Mouse (Mus musculus) kidney, postnatal 25 days (tissue): ENCODE data around the gene Zmiz1.

Experiments
- DNase-seq, 2 experiments: peaks; one replicate each; pipeline ENCODE4 v3.0.0; 2021; ENCODE audit warnings: mixed read lengths in 2 of 2

The Zmiz1 gene

DNA sequence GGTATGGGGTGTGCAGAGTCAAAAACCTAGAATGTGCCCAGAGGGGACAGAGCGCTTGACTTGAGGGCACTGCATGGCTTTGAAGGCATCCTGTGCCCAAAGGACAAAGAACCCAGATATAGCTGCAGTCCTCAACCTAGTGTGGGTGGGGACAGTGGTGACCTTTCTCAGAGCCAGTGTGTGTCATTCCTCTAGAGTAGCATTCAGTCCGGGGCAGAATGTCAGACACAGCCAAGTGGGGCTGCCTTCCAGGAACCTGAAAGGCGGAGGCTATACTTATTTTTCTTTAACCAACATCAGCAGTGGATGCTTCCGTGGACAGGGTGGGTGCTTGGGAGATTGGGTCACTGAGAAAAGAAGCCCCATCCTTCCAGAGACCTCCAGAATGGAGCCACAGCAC lies 103.5 kb downstream of the Zmiz1 start:
- no peak for DNase-seq

DNA sequence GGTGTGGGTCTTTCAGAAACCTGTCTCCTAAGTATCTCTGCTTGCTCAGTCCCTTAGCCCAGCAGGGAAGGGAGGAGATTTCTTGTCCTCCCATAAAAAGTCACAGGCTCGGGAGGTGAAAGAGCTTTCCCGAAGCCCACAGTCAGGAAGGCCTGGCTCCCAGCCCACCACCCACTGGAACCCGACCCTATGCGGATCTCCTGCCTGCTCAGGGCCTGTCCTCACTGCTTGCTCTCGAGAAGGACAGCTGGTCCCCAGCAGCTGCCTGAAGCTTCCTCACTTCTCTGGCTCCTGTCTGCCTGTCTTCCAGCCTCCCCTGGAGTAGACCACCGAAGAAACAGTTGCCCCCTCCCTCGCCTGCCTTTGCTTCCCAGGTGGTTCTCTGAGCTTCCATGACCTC lies 103.9 kb downstream of the Zmiz1 start:
- DNase-seq = no peak

DNA sequence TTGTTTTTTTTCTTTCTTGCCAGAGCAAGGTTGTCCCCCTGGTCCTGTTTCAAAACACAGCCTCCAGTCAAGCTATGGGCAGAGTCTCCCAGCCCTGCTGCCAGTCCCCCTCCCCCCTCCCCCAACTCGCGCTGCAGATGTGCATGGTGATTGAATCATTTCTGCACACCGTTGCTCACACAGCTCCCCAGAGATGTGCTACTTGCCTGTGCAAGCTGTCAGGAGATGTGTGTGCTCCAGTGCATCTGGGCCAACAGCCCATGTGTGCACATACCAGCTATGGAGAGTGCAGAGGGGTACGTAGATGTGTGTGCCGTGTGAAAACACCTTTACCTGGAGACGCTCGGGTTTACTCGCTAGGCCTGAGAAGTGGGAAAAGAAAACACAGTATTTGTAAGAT lies 105.6 kb downstream of the Zmiz1 start:
- DNase-seq = no peak

DNA sequence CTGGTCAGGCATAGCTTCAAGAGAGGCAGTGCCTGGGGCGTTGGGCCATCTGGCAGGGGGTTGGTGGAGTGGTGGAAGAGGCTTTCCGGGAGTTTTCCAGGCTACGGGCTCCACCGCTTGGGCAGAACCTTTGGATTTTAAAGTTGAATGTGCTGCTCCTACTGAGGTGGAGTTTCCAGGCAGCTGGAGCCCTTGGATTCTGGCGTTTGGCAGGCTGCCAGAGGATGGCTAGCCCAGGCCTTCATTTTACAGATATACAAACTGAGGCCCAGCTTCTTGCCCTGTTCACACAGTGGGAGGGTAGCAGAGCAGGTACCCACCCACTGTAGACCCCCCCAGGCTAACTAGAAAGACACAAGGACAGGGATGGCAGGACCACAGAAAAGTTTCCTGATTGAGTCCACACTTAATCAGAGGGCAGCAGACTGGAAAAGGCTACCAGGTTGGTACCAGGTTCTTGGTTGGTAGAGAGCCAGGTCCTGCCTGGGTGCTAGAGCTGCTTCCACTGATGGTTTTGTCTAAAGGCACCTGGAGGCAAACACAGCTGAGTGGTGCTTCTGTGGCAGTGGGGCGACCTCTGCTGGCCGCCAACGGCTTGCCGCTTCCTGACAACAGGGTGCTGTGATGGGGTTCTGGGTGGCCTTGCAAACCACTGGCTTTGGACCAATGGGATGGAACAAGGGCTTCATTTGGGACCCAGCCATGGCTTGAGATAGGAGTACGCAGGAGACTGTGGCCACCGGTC lies 106.5 kb downstream of the Zmiz1 start:
- peak; percentile 90 to 92 for DNase-seq

DNA sequence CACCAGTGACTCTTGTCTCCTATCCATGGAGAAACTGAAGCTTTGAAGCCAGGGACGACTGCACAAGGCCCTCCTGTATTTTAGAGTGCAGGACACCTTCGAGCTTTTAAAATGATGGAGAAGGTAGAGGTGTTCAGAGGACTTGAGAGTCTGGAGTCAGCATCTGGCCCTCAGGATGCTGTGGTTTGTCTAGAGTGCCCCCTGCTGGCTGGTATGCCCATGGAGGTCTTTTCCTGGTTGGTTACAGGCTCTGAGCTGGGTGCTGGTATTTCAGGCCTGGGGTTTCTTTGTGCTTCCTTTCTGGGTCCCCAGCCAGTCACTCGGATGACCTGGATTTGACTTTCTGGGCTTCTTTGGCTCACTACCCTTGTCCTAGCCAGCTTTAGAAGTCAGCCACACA lies 108.3 kb downstream of the Zmiz1 start:
- peak; percentile 82 to 88 for DNase-seq

DNA sequence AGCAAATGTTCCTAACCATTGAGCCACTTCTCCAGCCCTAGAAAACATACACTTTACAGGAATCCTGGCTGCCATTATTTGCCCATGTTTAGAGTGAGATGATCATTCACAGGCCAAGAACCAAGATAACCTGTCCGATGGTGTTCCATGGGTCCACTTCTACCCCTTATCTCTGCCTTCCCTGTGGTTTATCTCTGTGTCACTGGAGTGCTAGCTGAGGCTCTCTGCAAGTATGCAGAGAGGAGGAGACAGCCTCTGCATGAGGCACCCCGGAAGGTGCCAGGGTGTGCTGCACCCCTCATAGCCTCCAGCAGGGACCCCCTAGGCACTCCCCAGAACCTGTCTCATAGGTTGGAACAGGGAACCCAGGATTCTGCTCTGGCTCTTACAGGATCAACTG lies 108.9 kb downstream of the Zmiz1 start:
- DNase-seq = no peak

DNA sequence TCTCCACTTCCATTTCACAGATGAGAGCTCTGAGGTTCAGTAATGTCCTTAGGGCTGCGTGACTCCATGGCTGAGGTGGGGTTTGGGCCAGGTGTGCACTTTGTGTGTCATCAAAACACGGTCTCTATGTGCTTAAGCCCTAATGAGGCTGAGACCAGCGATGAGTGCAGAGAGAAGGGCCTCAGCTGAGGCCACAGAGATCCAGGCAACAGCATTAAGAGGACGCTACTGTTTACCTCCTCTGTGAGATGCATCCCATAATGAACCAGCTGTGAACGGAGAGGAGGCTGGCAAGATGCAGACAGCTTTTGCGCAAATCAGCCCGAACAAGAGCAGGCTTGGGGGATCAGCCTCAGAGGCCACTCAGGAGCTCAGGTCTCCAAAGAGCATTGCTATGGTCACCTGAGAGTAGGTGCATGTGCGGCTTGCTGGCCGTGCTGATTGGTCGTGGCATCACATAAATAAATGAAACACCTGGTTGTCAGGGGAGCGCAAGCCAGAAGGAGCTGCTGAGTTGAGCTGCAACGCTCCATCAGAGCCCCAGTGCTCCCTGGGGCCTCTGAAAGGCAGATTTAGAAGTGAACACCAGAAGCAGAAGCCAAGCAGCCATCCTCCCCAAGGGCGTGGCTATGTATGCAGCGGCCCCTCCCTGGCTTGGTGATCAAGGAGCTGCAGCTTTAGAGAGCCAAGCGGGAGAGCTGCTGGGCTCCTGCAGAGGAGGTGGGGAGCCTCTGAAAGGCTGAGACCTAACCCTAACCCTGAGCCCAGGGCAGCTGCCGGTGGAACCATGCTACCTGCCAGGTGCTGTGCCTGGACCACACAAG lies 115.3 kb downstream of the Zmiz1 start:
- no peak for DNase-seq

DNA sequence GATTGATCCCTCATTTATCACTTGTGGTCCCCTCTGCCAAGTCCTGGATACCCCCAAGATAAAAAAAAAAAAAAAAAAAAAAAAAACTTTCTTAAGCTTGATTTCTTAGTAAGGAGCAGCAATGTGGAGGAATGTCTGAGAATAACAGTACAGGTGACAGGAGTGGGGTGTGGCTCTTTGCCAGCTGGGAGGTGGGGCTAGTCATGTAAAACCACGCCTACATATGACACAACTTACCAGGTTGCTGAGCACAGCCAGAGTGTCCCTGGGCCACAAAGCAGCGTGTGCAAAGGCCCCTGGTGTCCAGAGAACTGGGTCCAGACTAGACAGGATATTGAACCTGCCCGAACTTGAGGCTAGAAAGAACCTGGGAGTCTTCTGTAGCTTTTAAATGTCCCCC lies 117.7 kb downstream of the Zmiz1 start:
- DNase-seq = no peak

DNA sequence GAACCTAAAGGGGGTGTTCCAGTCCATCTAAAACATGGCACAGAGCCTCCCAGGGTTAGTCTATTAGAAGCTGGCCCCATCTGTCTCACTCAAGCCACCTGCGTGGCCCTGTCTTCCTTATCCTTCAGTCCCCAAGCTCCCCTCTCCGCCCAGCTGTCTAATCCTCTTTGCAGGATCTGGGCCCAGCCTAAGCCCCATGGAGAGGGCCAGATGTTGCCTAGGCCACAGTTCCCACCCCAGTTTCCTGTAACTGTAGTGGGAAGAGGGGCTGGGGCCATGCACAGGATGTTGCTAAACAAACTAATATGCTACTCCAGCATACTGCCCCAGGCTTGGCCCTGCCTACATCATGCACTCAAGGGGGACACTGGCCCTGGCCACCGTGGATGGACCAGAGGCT lies 118.4 kb downstream of the Zmiz1 start:
- DNase-seq = no peak

DNA sequence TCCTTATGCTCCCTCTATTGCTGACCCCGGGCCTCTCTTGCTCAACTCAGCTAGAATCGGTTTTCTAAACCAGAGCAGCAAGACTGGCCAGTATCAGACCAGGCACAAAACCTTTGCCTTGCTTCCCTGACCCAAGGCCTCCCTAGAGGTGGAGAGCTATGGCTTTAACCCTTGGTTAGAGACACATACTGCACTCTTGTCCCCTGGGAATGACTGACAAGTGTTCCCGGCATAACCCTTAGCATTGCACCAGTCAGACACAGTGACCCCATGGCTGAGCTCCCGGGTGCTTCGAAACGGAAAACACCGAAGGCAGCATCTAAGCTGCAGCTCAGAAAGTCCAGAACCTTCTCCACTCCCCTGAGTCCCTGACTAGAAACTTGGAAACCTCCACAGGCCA lies 120.6 kb downstream of the Zmiz1 start:
- no peak for DNase-seq

DNA sequence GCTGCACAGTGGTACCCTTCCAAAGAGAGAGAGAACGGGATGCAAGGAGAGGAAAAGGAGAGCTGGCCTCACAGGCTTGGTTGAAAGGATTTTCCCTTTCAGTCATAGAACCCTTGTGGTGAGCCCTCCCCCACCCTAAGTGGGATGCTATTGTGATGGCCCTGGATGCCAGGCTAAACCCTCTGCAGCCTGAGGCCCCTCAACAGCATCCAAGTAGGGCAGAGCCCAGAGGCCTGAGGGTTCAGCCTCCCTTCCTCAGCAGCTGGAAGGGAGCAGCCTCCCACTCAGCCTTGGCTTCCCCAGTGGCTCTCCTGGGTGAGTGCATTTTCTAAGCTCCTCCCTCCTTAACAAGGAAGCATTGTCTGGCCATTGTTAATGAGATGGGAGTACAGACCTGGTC lies 121.4 kb downstream of the Zmiz1 start:
- no peak for DNase-seq

DNA sequence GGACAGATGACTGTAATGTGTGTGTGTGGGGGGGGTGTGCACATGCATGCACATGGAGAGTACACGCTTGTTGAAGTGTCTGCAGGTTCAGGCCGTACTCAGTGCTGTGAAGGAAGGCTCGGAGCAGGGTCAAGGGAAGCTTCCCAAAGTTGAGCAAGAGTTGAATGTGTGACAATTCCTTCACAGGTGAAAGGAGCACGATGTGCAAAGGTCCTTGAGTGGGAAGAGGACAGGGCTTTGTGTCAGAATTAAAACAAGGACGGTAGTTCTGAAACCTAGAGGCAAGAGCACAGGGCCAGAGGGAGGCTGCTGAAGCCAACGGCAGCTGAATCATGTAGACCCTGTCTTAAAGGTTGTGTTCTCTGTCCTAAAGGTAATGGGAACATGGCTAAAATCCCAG lies 123.6 kb downstream of the Zmiz1 start:
- DNase-seq = no peak

DNA sequence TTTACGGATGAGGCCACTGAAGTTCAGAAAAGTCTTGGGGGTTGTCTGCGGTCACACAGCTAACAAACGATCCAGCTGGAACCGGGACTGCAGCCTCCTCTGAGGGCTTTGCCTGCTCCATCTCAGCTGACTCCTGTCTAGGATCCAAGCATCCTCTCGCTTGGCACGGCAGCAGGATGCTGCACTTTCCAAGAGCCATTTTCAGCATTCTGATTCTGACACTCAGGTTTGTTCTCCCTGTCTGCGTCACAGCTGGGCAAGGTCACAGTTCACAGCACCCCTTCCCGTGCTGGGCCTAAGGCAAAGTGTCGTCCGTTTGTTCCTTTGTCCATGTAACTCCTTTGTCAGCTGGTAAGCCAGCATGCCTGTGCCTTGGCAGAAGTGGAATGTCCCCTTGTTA lies 124.9 kb downstream of the Zmiz1 start:
- no peak for DNase-seq

DNA sequence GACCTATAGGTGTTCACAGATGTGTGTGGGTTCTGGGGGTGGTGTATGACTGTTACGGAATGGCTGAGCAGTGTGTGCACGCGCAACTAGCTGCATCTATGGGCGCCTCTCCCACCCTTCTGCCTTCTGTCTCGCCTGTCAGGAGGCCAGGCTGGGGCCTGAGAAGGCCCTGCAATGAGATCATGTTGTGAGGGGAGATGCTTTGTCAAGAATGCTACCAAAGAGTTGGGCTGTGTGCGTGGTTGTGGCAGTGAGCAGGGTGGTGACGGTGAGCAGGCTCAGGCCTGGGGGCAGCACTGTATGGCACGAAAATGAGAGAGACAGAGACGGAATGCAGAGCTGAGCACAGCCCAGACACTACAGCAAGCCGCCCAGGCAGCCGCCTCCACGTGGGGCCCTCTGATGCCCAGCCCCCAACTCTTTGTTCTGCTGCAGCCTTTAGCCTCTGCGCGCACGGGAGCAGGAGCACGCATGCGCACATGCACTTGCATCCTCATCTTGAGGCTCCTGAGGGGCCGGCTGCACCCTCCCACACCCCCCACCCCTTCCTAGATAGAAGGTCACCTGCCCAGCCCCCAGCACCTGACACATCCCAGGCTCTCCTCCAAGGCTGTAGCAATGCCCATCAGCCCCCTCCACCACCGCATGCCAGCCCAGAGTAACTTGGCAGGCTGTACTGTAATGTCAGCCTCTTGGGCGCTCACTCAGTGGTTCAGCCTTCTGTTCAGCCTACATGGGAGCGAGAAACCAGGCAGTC lies 126.7 kb downstream of the Zmiz1 start:
- no peak for DNase-seq

DNA sequence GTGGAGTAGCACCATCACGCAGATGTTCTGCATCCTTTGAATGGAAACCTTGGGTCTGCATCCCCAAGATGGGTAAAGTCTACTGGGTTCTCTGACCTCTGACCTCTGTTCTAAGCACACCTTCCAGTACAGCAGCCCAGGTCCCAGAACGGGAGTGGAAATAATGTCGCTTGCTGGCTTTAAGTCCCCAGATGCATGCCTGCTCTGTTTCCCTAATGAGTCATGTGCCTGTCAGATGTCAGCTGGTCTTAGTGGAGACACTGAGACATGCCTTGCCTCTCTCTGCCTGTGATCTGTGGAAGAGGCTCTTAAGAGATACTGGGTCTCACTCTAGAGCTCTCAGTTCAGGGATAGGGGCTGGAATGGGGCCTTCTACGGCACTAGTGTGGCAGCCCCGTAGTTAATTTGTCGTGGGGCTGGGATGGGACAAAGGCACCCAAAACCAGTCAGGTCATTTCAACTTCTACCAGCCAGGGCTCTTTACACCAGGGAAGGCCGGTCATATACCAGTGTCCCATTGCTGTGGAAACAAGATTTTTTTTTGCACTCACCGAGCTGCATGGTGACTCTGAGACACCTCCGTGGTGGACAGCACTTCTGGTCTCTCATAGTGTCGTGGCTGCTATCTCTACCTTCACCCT lies 128.0 kb downstream of the Zmiz1 start:
- no peak for DNase-seq

DNA sequence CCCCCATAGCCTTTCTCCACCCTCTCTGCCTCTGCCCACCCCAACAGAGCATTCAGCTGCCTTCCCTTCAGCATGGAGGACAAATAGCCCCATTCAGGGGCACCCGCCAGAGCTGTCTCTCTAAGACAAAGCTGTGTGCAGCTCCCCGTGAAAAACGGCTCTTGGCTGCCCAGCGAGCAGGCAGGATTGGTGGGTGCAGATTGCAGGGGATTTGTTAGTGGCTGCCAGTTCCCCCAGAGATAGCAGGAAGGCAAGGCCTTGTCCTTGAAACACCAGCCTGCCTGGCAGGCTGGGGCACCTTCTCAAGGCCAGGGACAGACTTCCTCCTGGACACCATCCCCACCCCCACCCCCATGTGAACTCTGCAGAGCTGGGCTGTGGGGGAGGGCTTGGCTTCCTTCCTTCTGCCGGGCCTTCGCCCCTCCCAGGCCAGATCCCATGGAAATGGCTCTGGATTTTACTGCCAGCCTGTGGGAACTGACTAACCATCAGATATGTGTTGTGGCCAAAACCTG lies 128.6 kb downstream of the Zmiz1 start:
- peak; percentile 67 to 85 for DNase-seq

DNA sequence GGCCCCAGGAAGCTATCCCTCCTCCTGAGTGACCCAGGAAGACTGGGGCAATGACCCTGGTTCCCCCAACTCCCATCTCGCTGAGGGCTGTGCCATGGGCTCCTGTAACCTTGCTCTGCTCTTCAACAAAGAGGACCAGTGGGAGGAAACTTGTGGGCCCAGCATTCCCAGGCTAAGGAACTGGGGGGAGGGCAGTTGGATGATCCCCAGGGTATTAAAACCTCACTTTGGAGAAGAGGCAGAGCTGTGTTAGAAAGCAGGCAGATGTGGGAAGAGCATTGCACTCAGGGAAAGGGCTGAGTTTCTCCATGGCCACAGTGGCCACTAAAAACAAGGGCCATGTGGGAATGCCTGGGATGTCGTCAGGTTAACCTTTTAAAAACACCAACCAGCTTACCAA lies 129.2 kb downstream of the Zmiz1 start:
- no peak for DNase-seq

DNA sequence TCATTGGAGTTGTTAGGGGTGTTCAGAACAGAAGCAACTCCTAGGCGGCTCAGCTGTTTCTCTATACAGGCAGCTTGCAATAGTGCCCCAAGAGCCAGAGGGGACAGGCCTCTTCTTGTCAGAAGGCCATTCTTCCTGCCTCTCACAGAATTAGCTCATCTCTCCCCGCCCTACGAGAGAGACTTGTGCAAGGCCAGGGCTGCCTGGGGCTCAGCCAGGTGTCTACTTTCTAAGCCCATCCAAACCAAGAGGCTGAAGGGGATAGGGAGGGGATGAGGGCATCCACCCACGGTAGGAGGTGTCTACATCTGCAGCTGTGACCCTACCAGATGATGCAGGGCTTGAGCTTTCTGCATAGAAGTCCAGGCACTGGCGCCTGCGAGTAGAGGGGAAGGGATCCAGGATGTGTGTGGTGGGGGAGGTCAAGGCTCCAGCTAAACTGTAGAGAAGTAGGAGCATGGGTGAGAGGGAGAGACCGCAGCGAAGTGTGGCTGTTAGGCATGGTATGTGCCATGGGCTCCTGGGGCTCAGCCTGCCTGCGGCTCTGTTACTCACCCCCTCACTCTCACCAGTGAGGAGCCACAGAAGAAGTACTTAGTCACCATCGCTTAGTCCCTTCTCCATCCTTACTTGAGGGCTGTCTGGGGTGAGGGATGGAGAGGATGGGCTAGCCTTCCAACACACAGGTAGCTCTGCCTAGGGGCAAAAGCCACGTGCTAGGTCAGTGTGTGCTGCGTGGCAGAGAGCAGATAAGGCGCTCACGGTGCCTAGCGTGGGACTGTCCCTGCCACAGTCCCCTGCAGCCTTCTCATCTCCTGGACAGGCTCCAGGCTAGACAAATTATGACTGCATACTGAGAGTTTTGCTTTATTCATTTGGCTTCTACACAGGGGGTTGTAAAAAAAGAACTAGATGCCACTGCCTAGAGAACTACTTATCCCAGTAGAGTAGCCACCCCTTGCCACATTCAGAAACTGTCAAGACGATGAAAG lies 130.3 kb downstream of the Zmiz1 start:
- no peak for DNase-seq

DNA sequence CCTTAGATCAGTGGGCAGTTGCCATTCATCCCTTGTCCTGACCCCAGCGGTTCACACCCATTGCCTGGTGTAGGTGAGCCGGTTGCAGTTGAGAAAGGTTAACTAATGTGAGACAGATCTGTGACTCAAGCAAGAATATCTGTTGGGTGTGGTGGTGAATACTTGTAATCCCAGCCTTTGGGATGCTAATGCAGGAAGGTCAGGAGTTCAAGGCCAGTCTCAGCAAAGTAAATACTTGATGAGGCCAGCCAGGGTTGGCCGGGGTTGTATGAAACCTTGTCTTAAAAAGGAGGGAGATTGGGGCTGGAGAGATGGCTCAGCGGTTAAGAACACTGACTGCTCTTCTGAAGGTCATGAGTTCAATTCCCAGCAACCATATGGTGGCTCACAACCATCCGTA lies 132.0 kb downstream of the Zmiz1 start:
- DNase-seq = no peak

DNA sequence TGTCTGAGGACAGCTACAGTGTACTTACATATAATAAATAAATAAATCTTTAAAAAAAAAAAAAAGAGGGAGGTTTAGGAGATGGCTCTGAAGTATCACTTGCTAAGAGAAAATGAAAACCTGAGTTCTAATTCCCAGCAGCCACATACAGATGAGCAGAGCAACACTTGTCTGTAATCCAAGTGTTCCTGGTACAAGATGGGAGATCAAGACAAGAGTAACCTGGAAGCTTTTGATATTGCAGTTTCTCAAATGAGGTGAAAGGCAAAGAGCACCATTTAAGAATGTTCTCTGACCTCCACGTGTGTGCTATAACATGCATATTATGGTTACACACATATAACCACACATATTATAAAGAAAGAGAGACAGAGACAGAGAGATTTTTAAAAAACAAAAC lies 132.4 kb downstream of the Zmiz1 start:
- no peak for DNase-seq

DNA sequence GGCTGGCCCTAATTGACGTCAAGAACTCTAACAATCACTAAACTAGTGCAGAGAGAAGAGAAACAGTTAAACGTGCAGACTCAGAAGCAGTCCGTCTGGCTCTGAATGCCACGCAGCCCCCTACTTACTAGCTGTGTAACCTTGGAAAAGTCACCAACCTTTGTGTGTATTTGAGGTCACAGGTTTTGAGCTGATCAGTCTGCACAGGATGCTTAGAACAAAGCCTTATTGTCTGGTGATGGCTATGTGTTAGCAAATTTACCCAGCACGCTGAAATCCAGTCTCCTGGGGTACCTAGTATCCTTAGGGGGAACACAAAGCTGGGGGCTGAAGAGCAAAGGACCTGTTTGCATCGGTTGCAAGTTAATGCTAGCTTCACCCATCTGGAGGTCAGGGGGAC lies 133.5 kb downstream of the Zmiz1 start:
- DNase-seq = no peak

DNA sequence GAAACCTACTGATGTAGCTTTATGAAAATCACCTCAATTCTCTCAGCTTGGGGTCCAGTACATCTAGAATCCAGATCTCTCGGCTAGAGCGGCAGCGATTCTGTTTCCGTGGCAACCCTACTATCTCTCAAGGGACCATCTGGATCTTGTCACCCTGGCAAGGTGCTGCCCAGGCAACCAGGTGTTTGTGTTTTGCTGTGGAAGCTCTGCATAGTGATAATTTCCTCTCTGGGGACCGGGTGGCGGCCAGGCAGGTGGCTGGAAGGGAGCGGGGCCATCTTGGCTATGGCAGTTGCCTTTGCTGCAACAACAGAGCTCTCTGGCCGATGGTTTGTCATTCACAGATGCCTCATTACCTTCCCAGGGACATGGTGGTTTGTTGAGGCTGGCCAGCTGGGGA lies 134.9 kb downstream of the Zmiz1 start:
- no peak for DNase-seq
